Mouse (Mus musculus): ENCODE results near the gene Gli3. TPM values are rescaled to one million over a fixed set of nuclear protein-coding genes. Genes with fewer than 3 reads are reported as not detected.

The Gli3 gene
- polyA plus RNA-seq, 1 experiment from 2014 or later, result 2.6 TPM

- 42% methylated on average over 4 of the region's 4 CpGs for WGBS
- no peak overlapping the region for H3K4me2 ChIP-seq
- H3K4me1 ChIP-seq, result 0 out of 2 replicates have a peak, but pooled peaks cover 3% of the 10 kb centered on the region
- H3K9ac ChIP-seq (replicated peaks), result no peak overlapping the region
- H3K4me3 ChIP-seq (replicated peaks), result no peak overlapping the region
- no peak overlapping the region for H3K27ac ChIP-seq (replicated peaks)
- no peak for ATAC-seq (ENCODE audit: low FRiP score)
- H3K36me3 ChIP-seq, result no peaks in the 10 kb centered on the region
- no peaks in the 10 kb centered on the region for H3K9me3 ChIP-seq (replicated peaks)
- no peaks in the 10 kb centered on the region for H3K27me3 ChIP-seq (replicated peaks)
These were observed 244.4 kb downstream of the Gli3 start for GRCm38 (mm10) chr13:15707481-15707881.

- H3K27me3 ChIP-seq (replicated peaks), result no peaks in the 10 kb centered on the region
- no peak overlapping the region for H3K27ac ChIP-seq (replicated peaks)
- H3K36me3 ChIP-seq, result no peaks in the 10 kb centered on the region
- H3K9me3 ChIP-seq (replicated peaks), result no peaks in the 10 kb centered on the region
- no peak for ATAC-seq (ENCODE audit: low FRiP score)
- peaks cover 4% of the 10 kb centered on the region; the same call in 1 of the 2 replicates for H3K4me1 ChIP-seq
- H3K4me3 ChIP-seq (replicated peaks), result no peak overlapping the region
- WGBS, result 82% methylated on average over 7 of the region's 7 CpGs
- no peak overlapping the region for H3K4me2 ChIP-seq
- H3K9ac ChIP-seq (replicated peaks), result no peak overlapping the region
These were observed 250.5 kb downstream of the Gli3 start for GRCm38 (mm10) chr13:15713486-15713885.

- Histone ChIP-seq H3K9me3 (replicated peaks) (no peaks in the 10 kb centered on the region), H3K9ac (replicated peaks) (no peak overlapping the region), H3K4me2 (no peak overlapping the region), H3K36me3 (no peaks in the 10 kb centered on the region), H3K27ac (replicated peaks) (no peak overlapping the region), H3K4me3 (replicated peaks) (no peak overlapping the region), H3K4me1 (peaks cover 4% of the 10 kb centered on the region; the same call in 1 of the 2 replicates), H3K27me3 (replicated peaks) (no peaks in the 10 kb centered on the region)
- ATAC-seq (ENCODE audit: low FRiP score), result no peak
- 33% methylated on average over 4 of the region's 4 CpGs for WGBS
These were observed 251.3 kb downstream of the Gli3 start for GRCm38 (mm10) chr13:15714331-15714725.

GRCm38 (mm10) chr13:15714726-15715437 lies 251.8 kb downstream of the Gli3 start:
- ATAC-seq (ENCODE audit: low FRiP score), result peak; percentile 84
- Histone ChIP-seq H3K4me3 (replicated peaks) (no peak overlapping the region), H3K36me3 (no peaks in the 10 kb centered on the region), H3K4me1 (peaks cover 4% of the 10 kb centered on the region; the same call in 1 of the 2 replicates), H3K27ac (replicated peaks) (no peak overlapping the region), H3K9me3 (replicated peaks) (no peaks in the 10 kb centered on the region), H3K4me2 (no peak overlapping the region), H3K9ac (replicated peaks) (no peak overlapping the region), H3K27me3 (replicated peaks) (no peaks in the 10 kb centered on the region)
- WGBS, result 18% methylated on average over 8 of the region's 8 CpGs

- ATAC-seq (ENCODE audit: low FRiP score), result no peak
- WGBS, result 89% methylated on average over 1 of the region's 1 CpGs
- no peaks in the 10 kb centered on the region for H3K4me1 ChIP-seq
- no peaks in the 10 kb centered on the region for H3K9me3 ChIP-seq (replicated peaks)
- H3K9ac ChIP-seq (replicated peaks), result no peak overlapping the region
- H3K4me2 ChIP-seq, result no peak overlapping the region
- no peak overlapping the region for H3K27ac ChIP-seq (replicated peaks)
- H3K36me3 ChIP-seq, result no peaks in the 10 kb centered on the region
- H3K27me3 ChIP-seq (replicated peaks), result no peaks in the 10 kb centered on the region
- no peak overlapping the region for H3K4me3 ChIP-seq (replicated peaks)
These were observed 258.4 kb downstream of the Gli3 start for GRCm38 (mm10) chr13:15721446-15721845.

GRCm38 (mm10) chr13:15722766-15723379 lies 259.8 kb downstream of the Gli3 start:
- H3K9ac ChIP-seq (replicated peaks), result no peak overlapping the region
- no peaks in the 10 kb centered on the region for H3K4me1 ChIP-seq
- no peak overlapping the region for H3K4me3 ChIP-seq (replicated peaks)
- no peak overlapping the region for H3K4me2 ChIP-seq
- ATAC-seq (ENCODE audit: low FRiP score), result no peak
- H3K27me3 ChIP-seq (replicated peaks), result no peaks in the 10 kb centered on the region
- no peaks in the 10 kb centered on the region for H3K36me3 ChIP-seq
- H3K9me3 ChIP-seq (replicated peaks), result no peaks in the 10 kb centered on the region
- whole genome bisulfite sequencing, result 98% methylated on average over 1 of the region's 1 CpGs
- no peak overlapping the region for H3K27ac ChIP-seq (replicated peaks)

GRCm38 (mm10) chr13:15724723-15725122 lies 261.7 kb downstream of the Gli3 start:
- no peak for ATAC-seq (ENCODE audit: low FRiP score)
- Histone ChIP-seq H3K27ac (replicated peaks) (no peak overlapping the region), H3K4me2 (no peak overlapping the region), H3K4me1 (no peaks in the 10 kb centered on the region), H3K9me3 (replicated peaks) (no peaks in the 10 kb centered on the region), H3K4me3 (replicated peaks) (no peak overlapping the region), H3K36me3 (no peaks in the 10 kb centered on the region), H3K27me3 (replicated peaks) (no peaks in the 10 kb centered on the region), H3K9ac (replicated peaks) (no peak overlapping the region)
- WGBS, result 96% methylated on average over 10 of the region's 10 CpGs

GRCm38 (mm10) chr13:15741771-15742170 lies 278.7 kb downstream of the Gli3 start:
- Histone ChIP-seq H3K9ac (replicated peaks) (no peak overlapping the region), H3K36me3 (no peaks in the 10 kb centered on the region), H3K4me3 (replicated peaks) (no peak overlapping the region), H3K4me1 (peaks cover 3% of the 10 kb centered on the region; the same call in 1 of the 2 replicates), H3K27ac (replicated peaks) (no peak overlapping the region), H3K27me3 (replicated peaks) (no peaks in the 10 kb centered on the region), H3K4me2 (no peak overlapping the region), H3K9me3 (replicated peaks) (no peaks in the 10 kb centered on the region)
- 42% methylated on average over 1 of the region's 1 CpGs for WGBS
- peak; percentile 79 for ATAC-seq (ENCODE audit: low FRiP score)

GRCm38 (mm10) chr13:15742308-15742707 lies 279.3 kb downstream of the Gli3 start:
- Histone ChIP-seq H3K4me2 (no peak overlapping the region), H3K27me3 (replicated peaks) (no peaks in the 10 kb centered on the region), H3K4me3 (replicated peaks) (no peak overlapping the region), H3K36me3 (no peaks in the 10 kb centered on the region), H3K4me1 (peaks cover 3% of the 10 kb centered on the region; the same call in 1 of the 2 replicates), H3K9me3 (replicated peaks) (no peaks in the 10 kb centered on the region), H3K27ac (replicated peaks) (no peak overlapping the region), H3K9ac (replicated peaks) (no peak overlapping the region)
- 91% methylated on average over 3 of the region's 3 CpGs for WGBS
- ATAC-seq (ENCODE audit: low FRiP score), result no peak

- Histone ChIP-seq H3K4me1 (peaks cover 3% of the 10 kb centered on the region; the same call in 1 of the 2 replicates), H3K27ac (replicated peaks) (no peak overlapping the region), H3K4me2 (no peak overlapping the region), H3K27me3 (replicated peaks) (no peaks in the 10 kb centered on the region), H3K9ac (replicated peaks) (no peak overlapping the region), H3K36me3 (no peaks in the 10 kb centered on the region), H3K4me3 (replicated peaks) (no peak overlapping the region), H3K9me3 (replicated peaks) (no peaks in the 10 kb centered on the region)
- ATAC-seq (ENCODE audit: low FRiP score), result no peak
- 68% methylated on average over 4 of the region's 4 CpGs for WGBS
These were observed 279.7 kb downstream of the Gli3 start for GRCm38 (mm10) chr13:15742777-15743176.

GRCm38 (mm10) chr13:15758835-15759632 lies 296.0 kb downstream of the Gli3 start:
- Histone ChIP-seq H3K4me1 (peaks cover 18% of the 10 kb centered on the region), H3K36me3 (no peaks in the 10 kb centered on the region), H3K27me3 (replicated peaks) (no peaks in the 10 kb centered on the region), H3K4me3 (replicated peaks) (peak overlapping the region; percentile 45), H3K27ac (replicated peaks) (peak overlapping the region; percentile 90), H3K4me2 (peak overlapping the region; percentile 65), H3K9me3 (replicated peaks) (no peaks in the 10 kb centered on the region), H3K9ac (replicated peaks) (peak overlapping the region; percentile 50)
- WGBS, result 3% methylated on average over 38 of the region's 38 CpGs
- peak; percentile 93 for ATAC-seq (ENCODE audit: low FRiP score)

Data from neural tube, embryonic 15.5 days (tissue).